Mouse (Mus musculus) spleen, embryonic (tissue): ENCODE results near the gene Gm8212.
"Not testable (repeated sequence)": the region's sequence is repeated elsewhere in the genome, so short reads cannot be mapped to it uniquely, and the experiment has no call there.

ENCODE experiments used
- CTCF ChIA-PET: fragments of 350-600 bp; sonication (Branson Sonifier 250); formaldehyde crosslinking; loops from one replicate; lab custom pipeline; 2022; lab: Charles Lee

Gene Gm8212

DNA sequence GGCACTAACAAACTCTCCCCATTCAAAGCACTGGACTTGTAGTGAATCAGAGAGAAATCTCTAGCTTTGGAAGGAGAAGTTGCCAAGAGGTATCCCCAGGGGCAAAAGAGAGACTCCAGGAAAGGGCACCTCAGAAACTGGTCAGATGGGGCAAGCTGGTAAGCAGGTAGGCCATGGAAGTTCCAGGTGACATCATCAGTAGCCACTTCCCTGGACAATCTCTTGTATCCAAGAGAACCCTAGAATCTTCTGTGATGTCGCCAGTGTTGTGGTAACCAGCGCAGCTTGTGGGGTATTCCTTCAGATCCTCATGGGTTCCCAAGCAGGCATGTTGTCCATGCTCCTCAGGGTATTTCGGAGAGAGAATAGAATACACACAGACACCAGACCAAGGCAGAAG is at the start of gene Gm8212:
TSS of gene Gm8212 (plus strand) at position 301 of the 400 bp plus-strand sequence.
- CTCF ChIA-PET: not testable (repeated sequence)

DNA sequence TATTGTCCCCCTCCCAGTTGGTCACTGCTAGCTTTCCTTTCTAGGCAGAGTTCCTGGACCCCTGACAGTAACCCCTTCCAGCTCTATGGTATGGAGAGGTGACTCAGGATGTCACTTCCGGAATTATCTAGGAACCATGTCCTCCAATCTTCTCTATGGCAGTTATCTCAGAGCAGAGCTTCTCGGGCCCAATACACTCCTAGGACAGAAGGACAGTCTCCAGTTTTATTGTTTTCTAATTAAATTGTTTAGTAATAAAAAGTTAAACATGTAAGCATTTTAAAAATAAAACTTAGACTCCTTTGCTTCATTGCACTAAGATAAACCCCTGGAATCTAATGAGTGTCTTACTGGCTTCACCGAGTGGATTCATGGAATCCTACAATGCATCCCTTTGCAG is 15.7 kb downstream of the Gm8212 start, which contains the start of gene 4930503E14Rik:
TSS of gene 4930503E14Rik (minus strand) at position 101 of the 400 bp plus-strand sequence.
- CTCF ChIA-PET: not testable (repeated sequence)

DNA sequence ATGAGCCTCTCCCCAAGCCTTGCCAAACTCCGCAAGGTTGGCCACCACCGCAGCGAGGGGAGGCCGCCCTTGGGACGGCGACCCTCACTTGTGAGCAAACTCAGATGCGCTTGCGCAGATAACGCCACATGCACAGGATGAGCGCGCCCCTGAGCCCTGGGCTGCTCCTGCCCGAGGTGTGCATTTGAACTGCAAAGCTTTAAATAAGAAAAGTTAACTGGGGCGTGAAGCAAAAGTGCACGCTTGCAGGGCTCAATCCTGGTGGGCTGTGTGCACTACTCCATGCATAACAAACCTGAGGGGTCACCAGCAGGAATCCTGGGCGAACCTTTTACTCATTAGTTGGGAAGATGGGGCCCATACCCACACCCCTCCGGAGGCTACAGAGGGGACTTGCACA is 50.6 kb downstream of the Gm8212 start:
- CTCF ChIA-PET: no interaction called here
